Mouse (Mus musculus) cerebellum, adult 2 months (tissue): ENCODE measurements around the gene Elp4.

Experiments
- CTCF ChIP-seq: fragments of 200-500 bp; IDR thresholded peaks from 2 replicates; pipeline ENCODE4 v1.5.1; 2011; ENCODE audit warnings: low read depth, mild to moderate bottlenecking, control low read depth, low read length, moderate library complexity, borderline replicate concordance; ENCODE audit not compliant: insufficient read depth
- POLR2A ChIP-seq: fragments of 200-500 bp; IDR thresholded peaks from 2 replicates; pipeline ENCODE4 v1.6.1; 2011; ENCODE audit warnings: low read length, control low read depth, borderline replicate concordance; ENCODE audit not compliant: insufficient read depth

GRCm38 (mm10) chr2:105810286-105810685 is 94.1 kb downstream of the Elp4 start:
- TF ChIP-seq POLR2A (no peak), CTCF (no peak)
